Mouse (Mus musculus) MEL (cell line): ENCODE measurements around the gene Dapk3. TPM values are rescaled to one million over a fixed set of nuclear protein-coding genes. Genes with fewer than 3 reads are reported as not detected.
A peak's percentile ranks its signal among the peaks of the same experiment; 100 is the strongest.

Source experiments
- DNase-seq: peaks from one replicate; pipeline ENCODE4 v3.0.0; 2011; ENCODE audit warnings: low read depth, low spot score
- H3K27ac ChIP-seq: 2 replicates; pipeline ENCODE4 v1.5.1; 2012; ENCODE audit warnings: low read depth, mild to moderate bottlenecking, control low read depth, low read length, moderate library complexity; ENCODE audit not compliant: control insufficient read depth
- H3K27me3 ChIP-seq, 2 experiments: fragments of 150-350 bp in 1 of 2; sonication (generic) in 1 of 2; 2 replicates each; pipeline ENCODE4 v1.6.1; 2012; ENCODE audit warnings: low read length in 2 of 2, mild to moderate bottlenecking in 2 of 2, improper control_type of control experiment in 1 of 2, moderate library complexity in 1 of 2; ENCODE audit not compliant: insufficient read depth in 2 of 2, control insufficient read depth in 1 of 2
- H3K36me3 ChIP-seq, 2 experiments: 2 replicates each; pipeline ENCODE4 v1.6.1; 2012 to 2014; ENCODE audit warnings: low read length in 2 of 2, improper control_type of control experiment in 1 of 2, inconsistent platforms in 1 of 2, mild to moderate bottlenecking in 1 of 2; ENCODE audit not compliant: insufficient read depth in 2 of 2, control insufficient read depth in 1 of 2
- H3K4me1 ChIP-seq, 2 experiments: fragments of 150-350 bp in 1 of 2; sonication (generic) in 1 of 2; 2 replicates each; pipeline ENCODE4 v1.6.1; 2012; ENCODE audit warnings: low read length in 2 of 2, improper control_type of control experiment in 1 of 2, mild to moderate bottlenecking in 1 of 2; ENCODE audit not compliant: insufficient read depth in 2 of 2, control insufficient read depth in 1 of 2
- H3K4me3 ChIP-seq, 2 experiments: fragments of 150-350 bp in 1 of 2; sonication (generic) in 1 of 2; 2 replicates each; pipeline ENCODE4 v1.5.1; 2012; ENCODE audit warnings: low read depth in 2 of 2, low read length in 2 of 2, mild to moderate bottlenecking in 2 of 2, moderate library complexity in 2 of 2, control low read depth in 1 of 2, improper control_type of control experiment in 1 of 2; ENCODE audit not compliant: control insufficient read depth in 1 of 2, insufficient read depth in 1 of 2
- H3K79me2 ChIP-seq: 2 replicates; pipeline ENCODE4 v1.6.1; 2012; ENCODE audit warnings: mild to moderate bottlenecking, low read length, moderate library complexity; ENCODE audit not compliant: control insufficient read depth, poor library complexity, insufficient read depth
- H3K9ac ChIP-seq: 2 replicates; pipeline ENCODE4 v1.6.1; 2012; ENCODE audit warnings: low read depth, mild to moderate bottlenecking, control low read depth, low read length, moderate library complexity; ENCODE audit not compliant: control insufficient read depth, poor library complexity, severe bottlenecking
- H3K9me3 ChIP-seq: fragments of 150-350 bp; sonication (generic); replicated peaks from 2 replicates; pipeline ENCODE4 v1.6.1; 2012; ENCODE audit warnings: mild to moderate bottlenecking, low read length, improper control_type of control experiment, moderate library complexity; ENCODE audit not compliant: insufficient read depth
- BHLHE40 ChIP-seq: IDR thresholded peaks from 2 replicates; pipeline ENCODE4 v1.6.1; 2012; ENCODE audit warnings: low read depth, mild to moderate bottlenecking, inconsistent platforms, low read length, improper control_type of control experiment, borderline replicate concordance
- CTCF ChIP-seq, 3 experiments: IDR thresholded peaks in 2 of 3; conservative IDR thresholded peaks in 1 of 3; 2 replicates each; pipeline ENCODE4 v1.5.1; 2011 to 2012; ENCODE audit warnings: low read length in 3 of 3, low read depth in 2 of 3, mild to moderate bottlenecking in 2 of 3, improper control_type of control experiment in 1 of 3, inconsistent platforms in 1 of 3, mixed read lengths in 1 of 3, moderate library complexity in 1 of 3; ENCODE audit not compliant: control insufficient read depth in 1 of 3, insufficient read depth in 1 of 3, poor library complexity in 1 of 3, severe bottlenecking in 1 of 3
- EP300 ChIP-seq, 2 experiments: IDR thresholded peaks; 2 replicates each; pipeline ENCODE4 v1.6.1; 2011; ENCODE audit warnings: improper control_type of control experiment in 2 of 2, low read length in 2 of 2, low read depth in 1 of 2, mild to moderate bottlenecking in 1 of 2
- ETS1 ChIP-seq: IDR thresholded peaks from 2 replicates; pipeline ENCODE4 v1.6.1; 2012; ENCODE audit warnings: low read depth, mild to moderate bottlenecking, inconsistent platforms, low read length, improper control_type of control experiment, moderate library complexity
- GABPA ChIP-seq: IDR thresholded peaks from 2 replicates; pipeline ENCODE4 v1.6.1; 2012; ENCODE audit warnings: low read depth, mild to moderate bottlenecking, inconsistent platforms, low read length, improper control_type of control experiment, moderate library complexity
- GATA1 ChIP-seq: IDR thresholded peaks from 2 replicates; pipeline ENCODE4 v1.6.1; 2011; ENCODE audit warnings: low read depth, low read length, improper control_type of control experiment
- JUND ChIP-seq: IDR thresholded peaks from 2 replicates; pipeline ENCODE4 v1.6.1; 2011; ENCODE audit warnings: low read depth, mild to moderate bottlenecking, improper control_type of control experiment, low read length
- KAT2A ChIP-seq: conservative IDR thresholded peaks from 2 replicates; pipeline ENCODE4 v1.6.1; 2012; ENCODE audit warnings: low read depth, low read length, improper control_type of control experiment, inconsistent platforms
- MAFK ChIP-seq: IDR thresholded peaks from 2 replicates; pipeline ENCODE4 v1.6.1; 2011; ENCODE audit warnings: low read depth, mild to moderate bottlenecking, low read length, improper control_type of control experiment, borderline replicate concordance
- MYB ChIP-seq: IDR thresholded peaks from 2 replicates; pipeline ENCODE4 v1.6.1; 2011; ENCODE audit warnings: mild to moderate bottlenecking, low read depth, low read length, improper control_type of control experiment
- POLR2AphosphoS2 ChIP-seq: IDR thresholded peaks from 2 replicates; pipeline ENCODE4 v1.6.1; 2011; ENCODE audit warnings: low read length, improper control_type of control experiment
- POLR2AphosphoS5 ChIP-seq: IDR thresholded peaks from 2 replicates; pipeline ENCODE4 v1.6.1; 2012; ENCODE audit warnings: low read depth, borderline replicate concordance, mild to moderate bottlenecking, inconsistent platforms, low read length, moderate library complexity, mixed read lengths
- RAD21 ChIP-seq: IDR thresholded peaks from 2 replicates; pipeline ENCODE4 v1.6.1; 2011; ENCODE audit warnings: mild to moderate bottlenecking, low read depth, low read length, improper control_type of control experiment
- SIN3A ChIP-seq: IDR thresholded peaks from 2 replicates; pipeline ENCODE4 v1.6.1; 2012; ENCODE audit warnings: low read length, improper control_type of control experiment, inconsistent platforms
- SMC3 ChIP-seq: IDR thresholded peaks from 2 replicates; pipeline ENCODE4 v1.6.1; 2011; ENCODE audit warnings: low read depth, low read length, improper control_type of control experiment
- TBP ChIP-seq: IDR thresholded peaks from 2 replicates; pipeline ENCODE4 v1.8.0; 2011; ENCODE audit warnings: low read depth, low read length, improper control_type of control experiment
- TCF12 ChIP-seq: IDR thresholded peaks from 2 replicates; pipeline ENCODE4 v1.6.1; 2014; ENCODE audit warnings: low read depth, mild to moderate bottlenecking, inconsistent platforms, low read length, improper control_type of control experiment, moderate library complexity
- UBTF ChIP-seq: IDR thresholded peaks from 2 replicates; pipeline ENCODE4 v1.6.1; 2012; ENCODE audit warnings: low read depth, mild to moderate bottlenecking, inconsistent platforms, low read length, improper control_type of control experiment, moderate library complexity, borderline replicate concordance; ENCODE audit not compliant: insufficient read depth
- ZNF384 ChIP-seq: IDR thresholded peaks from 2 replicates; pipeline ENCODE4 v1.6.1; 2012; ENCODE audit warnings: low read depth, mild to moderate bottlenecking, inconsistent platforms, low read length, improper control_type of control experiment
- polyA plus RNA-seq, 2 experiments: library from polyadenylated mRNA; stranded (reverse) in 1 of 2; unstranded in 1 of 2; fragments of >175 nt in 1 of 2; fragments of >200 nt in 1 of 2; gene quantifications; 2 replicates each; pipeline versions ENCODE4 v1.2.1 to v1.2.4; 2012; ENCODE audit warnings: low replicate concordance in 2 of 2, low read depth in 1 of 2; ENCODE audit not compliant: insufficient read length in 2 of 2, insufficient read depth in 1 of 2, missing spikeins in 1 of 2
- total RNA-seq: library from RNA; depleted of rRNA; stranded (reverse); fragments of 300-350 nt; gene quantifications from 2 replicates; pipeline ENCODE4 v1.2.3, GENCODE M21; 2012

Gene Dapk3
- total and polyA plus RNA-seq, 3 experiments: 42.3 to 79.1 TPM; not detected in 1

DNA sequence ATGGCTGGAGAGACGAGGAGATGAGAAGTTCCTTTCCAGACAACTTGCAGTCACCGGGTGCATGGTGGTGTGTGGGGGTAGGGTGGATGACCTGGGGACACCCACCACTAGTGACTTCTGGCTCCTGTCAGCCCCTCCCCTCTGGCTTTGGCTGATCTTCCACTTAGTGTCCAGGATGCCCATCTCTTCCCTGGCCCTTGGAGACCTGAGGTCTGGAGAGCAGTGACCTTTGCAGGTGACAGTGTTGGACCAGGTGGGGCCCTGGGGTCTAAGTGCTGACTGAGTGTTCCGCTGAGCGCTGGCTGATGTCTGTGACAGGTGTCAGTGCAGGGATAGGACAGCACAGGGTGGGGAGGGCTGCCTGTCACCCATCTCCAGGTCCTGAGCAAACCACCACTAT lies 12.5 kb downstream of the Dapk3 start:
- H3K4me3 ChIP-seq: no peak overlapping the region
- TF ChIP-seq MAFK: no peak
- TF ChIP-seq MYB: no peak
- no peaks in the 10 kb centered on the region for H3K36me3 ChIP-seq
- no peak for DNase-seq
- H3K27ac ChIP-seq: no peak overlapping the region
- no peak overlapping the region for H3K9ac ChIP-seq
- peaks cover 0 to 12% of the 10 kb centered on the region in 2 experiments; a peak in 2 of 4 replicates for H3K4me1 ChIP-seq
- no peaks in the 10 kb centered on the region for H3K9me3 ChIP-seq
- H3K79me2 ChIP-seq: peaks cover 3% of the 10 kb centered on the region; the same call in 1 of the 2 replicates
- H3K27me3 ChIP-seq: no peaks in the 10 kb centered on the region

DNA sequence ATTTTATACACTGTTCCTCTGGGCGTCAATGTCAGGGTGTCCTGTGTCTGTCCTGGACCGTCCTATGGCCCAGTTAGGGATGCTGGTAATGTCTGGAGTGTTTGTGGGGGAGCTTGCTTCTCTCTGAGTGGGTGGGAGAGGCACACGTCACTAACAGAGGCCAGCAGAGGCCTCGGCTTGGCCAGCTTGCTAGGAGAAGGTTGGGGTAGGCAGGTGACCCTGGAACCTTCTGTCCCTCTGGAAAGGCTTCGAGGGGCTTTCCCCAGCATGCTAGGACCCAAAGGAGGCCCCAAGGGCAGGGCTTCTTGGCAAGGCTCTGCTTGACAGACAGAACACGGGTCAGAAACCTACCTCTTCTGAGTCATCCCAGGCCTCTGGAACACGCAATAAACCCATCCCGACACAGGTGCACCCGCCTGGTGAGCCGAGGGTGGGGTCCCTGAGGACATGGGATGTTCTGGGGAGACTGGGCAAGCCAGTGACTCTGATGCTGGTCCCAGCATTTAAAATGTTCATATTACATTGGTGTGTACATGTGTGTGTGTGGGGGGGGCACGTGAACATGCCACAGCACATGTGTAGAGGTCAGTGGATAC lies 13.8 kb downstream of the Dapk3 start:
- no peaks in the 10 kb centered on the region for H3K9me3 ChIP-seq
- TF ChIP-seq GATA1: no peak
- no peak for TF ChIP-seq KAT2A
- no peak for TF ChIP-seq JUND
- no peaks in the 10 kb centered on the region for H3K36me3 ChIP-seq
- no peak for DNase-seq
- peaks cover 3% of the 10 kb centered on the region; the same call in 1 of the 2 replicates for H3K79me2 ChIP-seq
- H3K4me1 ChIP-seq: peaks cover 0 to 7% of the 10 kb centered on the region in 2 experiments; a peak in 2 of 4 replicates
- H3K27ac ChIP-seq: no peak overlapping the region
- no peak overlapping the region for H3K4me3 ChIP-seq
- H3K9ac ChIP-seq: no peak overlapping the region
- H3K27me3 ChIP-seq: no peaks in the 10 kb centered on the region

DNA sequence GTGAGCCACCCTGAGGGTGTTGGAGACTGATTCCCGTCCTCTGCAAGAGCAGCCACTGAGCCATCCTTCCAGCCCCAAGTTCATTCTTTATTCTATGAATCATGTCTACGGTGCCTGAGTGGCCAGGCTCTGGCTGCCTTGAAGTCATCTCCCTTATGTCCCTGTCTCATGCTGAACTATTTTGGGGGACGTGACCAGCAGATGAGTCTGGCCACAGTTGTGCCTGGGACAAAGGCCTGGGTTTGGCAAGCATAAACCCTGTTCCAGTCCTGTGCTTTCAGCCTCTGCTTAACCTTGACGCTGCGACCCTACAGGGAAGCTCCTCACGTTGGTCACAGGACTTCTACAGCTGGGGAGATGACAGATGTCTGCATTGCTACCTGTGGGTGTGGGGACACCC lies 14.5 kb downstream of the Dapk3 start:
- DNase-seq: no peak
- H3K9me3 ChIP-seq: no peaks in the 10 kb centered on the region
- no peak overlapping the region for H3K9ac ChIP-seq
- H3K36me3 ChIP-seq: no peaks in the 10 kb centered on the region
- no peak overlapping the region for H3K4me3 ChIP-seq
- no peaks in the 10 kb centered on the region for H3K27me3 ChIP-seq
- TF ChIP-seq ZNF384: no peak
- peaks cover 3% of the 10 kb centered on the region; the same call in 1 of the 2 replicates for H3K79me2 ChIP-seq
- 0 out of 4 replicates have a peak, but pooled peaks cover 0 to 4% of the 10 kb centered on the region in 2 experiments for H3K4me1 ChIP-seq
- no peak overlapping the region for H3K27ac ChIP-seq

DNA sequence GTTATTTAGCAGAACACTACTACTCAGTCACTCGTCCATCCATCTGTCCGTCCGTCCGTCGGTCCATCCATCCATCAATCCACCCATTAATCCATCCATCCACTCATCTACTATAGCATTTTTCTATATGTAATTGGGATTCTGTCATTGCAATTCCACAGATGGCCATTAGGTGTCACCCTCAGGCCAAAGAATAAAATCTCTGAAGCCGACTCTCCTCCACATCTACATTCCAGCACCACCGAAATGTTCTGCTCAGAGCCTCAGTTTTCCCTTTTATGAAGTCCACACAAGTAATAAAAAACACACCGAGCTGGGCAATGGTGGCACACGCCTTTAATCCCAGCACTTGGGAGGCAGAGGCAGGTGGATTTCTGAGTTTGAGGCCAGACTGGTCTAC lies 15.4 kb downstream of the Dapk3 start:
- Histone ChIP-seq H3K79me2 (no peaks in the 10 kb centered on the region), H3K36me3 (no peaks in the 10 kb centered on the region; a peak in 1 of 4 replicates), H3K9me3 (no peaks in the 10 kb centered on the region), H3K27ac (no peak overlapping the region), H3K9ac (peak overlapping the region; percentile 37; the same call in 1 of the 2 replicates), H3K27me3 (no peaks in the 10 kb centered on the region), H3K4me1 (0 out of 4 replicates have a peak, but pooled peaks cover 0 to 4% of the 10 kb centered on the region in 2 experiments), H3K4me3 (no peak overlapping the region)
- DNase-seq: peak; percentile 79
- TF ChIP-seq TCF12 (no peak), SIN3A (0 out of 2 replicates have a peak, but pooled peaks have one; percentile 30), ZNF384 (no peak), GABPA (no peak), EP300 (IDR thresholded peaks at IDR 0.05; ENCODE audit: low read depth in 1 of 2, low read length in 2 of 2) (no peak), POLR2AphosphoS5 (no peak), BHLHE40 (peak; percentile 45; the same call in 1 of the 2 replicates), CTCF (IDR thresholded peaks at IDR 0.05 in 2 of 3, conservative IDR thresholded peaks at IDR 0.05 in 1 of 3; ENCODE audit: control insufficient read depth in 1 of 3, insufficient read depth in 1 of 3, low read depth in 2 of 3, low read length in 3 of 3, poor library complexity in 1 of 3, severe bottlenecking in 1 of 3) (peak; percentile 54 to 97 (median 85)), ETS1 (no peak), TBP (no peak), POLR2AphosphoS2 (no peak), JUND (0 out of 2 replicates have a peak, but pooled peaks have one; percentile 29), MYB (no peak), RAD21 (peak; percentile 97), UBTF (no peak), SMC3 (peak; percentile 79), KAT2A (no peak)
